ENCODE assay signal across 14 mouse cellular contexts in genomic region chr2:101220759-101221158, GRCm38 (mm10).
DNase-seq lines count a peak whose midpoint lies in the region; ATAC-seq lines count a peak whose summit lies in the region.
"Had no signal": no experiment of that assay in that cellular context is flagged by ENCODE, and none has a peak within 500 bp of the region (broad histone marks: within the 10 kb centered on the region; RNA-seq: fewer than 3 reads in every experiment).

No protein-coding gene starts in this region.

- no peak overlapping the region for H3K4me2 ChIP-seq in forebrain, embryonic 11.5 days (ENCODE audit: low read depth, low read length, severe bottlenecking)
- no peak overlapping the region for H3K4me2 ChIP-seq in midbrain, embryonic 11.5 days
- no peak overlapping the region for H3K4me2 ChIP-seq in hindbrain, embryonic 14.5 days (replicated peaks)
- H3K4me2 ChIP-seq: embryonic facial prominence, embryonic 12.5 days had no signal

- H3K27me3 ChIP-seq in forebrain, embryonic 11.5 days (ENCODE audit: control insufficient read depth, insufficient read depth, low read length) = no peaks in the 10 kb centered on the region
- H3K27me3 ChIP-seq in forebrain, embryonic 10.5 days (ENCODE audit: poor library complexity, severe bottlenecking) = no peaks in the 10 kb centered on the region
- no peaks in the 10 kb centered on the region for H3K27me3 ChIP-seq in midbrain, embryonic 11.5 days (ENCODE audit: control insufficient read depth, insufficient read depth, low read length)
- no peaks in the 10 kb centered on the region for H3K27me3 ChIP-seq in midbrain, embryonic 10.5 days (ENCODE audit: low read depth, poor library complexity, severe bottlenecking)
- no peaks in the 10 kb centered on the region for H3K27me3 ChIP-seq in hindbrain, embryonic 14.5 days (ENCODE audit: control insufficient read depth, insufficient read depth, low read length)
- H3K27me3 ChIP-seq: embryonic facial prominence, embryonic 12.5 days had no signal

- 0 out of 2 replicates have a peak, but pooled peaks have one; percentile 19 for ATAC-seq in forebrain, embryonic 11.5 days (replicated peaks; ENCODE audit: low FRiP score)
- ATAC-seq in midbrain, embryonic 11.5 days (ENCODE audit: low FRiP score) = peak; percentile 47
- peak; percentile 48; the same call in 1 of the 2 replicates for ATAC-seq in hindbrain, embryonic 14.5 days (ENCODE audit: low FRiP score)
- no peak for ATAC-seq in CD4-positive, CD25-positive, alpha-beta regulatory T cell, adult 4 months
- ATAC-seq in megakaryocyte-erythroid progenitor cell, adult 5-6 weeks (replicated peaks; ENCODE audit: low FRiP score, low TSS enrichment, poor library complexity, severe bottlenecking) = no peak

- H3K4me1 ChIP-seq in forebrain, embryonic 11.5 days (replicated peaks; ENCODE audit: control insufficient read depth, insufficient read depth, low read length) = no peaks in the 10 kb centered on the region
- no peaks in the 10 kb centered on the region for H3K4me1 ChIP-seq in forebrain, embryonic 10.5 days
- no peaks in the 10 kb centered on the region for H3K4me1 ChIP-seq in midbrain, embryonic 11.5 days (ENCODE audit: control insufficient read depth, insufficient read depth, low read length)
- no peaks in the 10 kb centered on the region for H3K4me1 ChIP-seq in midbrain, embryonic 10.5 days
- H3K4me1 ChIP-seq in hindbrain, embryonic 14.5 days (replicated peaks; ENCODE audit: control insufficient read depth, insufficient read depth, low read length) = no peaks in the 10 kb centered on the region
- H3K4me1 ChIP-seq: embryonic facial prominence, embryonic 12.5 days had no signal

- no peak overlapping the region for H3K27ac ChIP-seq in forebrain, embryonic 11.5 days (ENCODE audit: low read depth, low read length)
- H3K27ac ChIP-seq in forebrain, embryonic 10.5 days = no peak overlapping the region
- H3K27ac ChIP-seq in midbrain, embryonic 11.5 days (ENCODE audit: low read depth, low read length) = no peak overlapping the region
- H3K27ac ChIP-seq in midbrain, embryonic 10.5 days (replicated peaks) = no peak overlapping the region
- no peak overlapping the region for H3K27ac ChIP-seq in hindbrain, embryonic 14.5 days
- H3K27ac ChIP-seq: embryonic facial prominence, embryonic 12.5 days had no signal

- H3K9me3 ChIP-seq in forebrain, embryonic 11.5 days (ENCODE audit: control insufficient read depth, low read length) = no peaks in the 10 kb centered on the region
- no peaks in the 10 kb centered on the region for H3K9me3 ChIP-seq in forebrain, embryonic 10.5 days
- H3K9me3 ChIP-seq in midbrain, embryonic 11.5 days (ENCODE audit: control insufficient read depth, low read length) = no peaks in the 10 kb centered on the region
- H3K9me3 ChIP-seq in midbrain, embryonic 10.5 days (replicated peaks) = no peaks in the 10 kb centered on the region
- no peaks in the 10 kb centered on the region for H3K9me3 ChIP-seq in hindbrain, embryonic 14.5 days (ENCODE audit: control insufficient read depth, low read length)
- H3K9me3 ChIP-seq: embryonic facial prominence, embryonic 12.5 days had no signal

- no peaks in the 10 kb centered on the region for H3K36me3 ChIP-seq in forebrain, embryonic 11.5 days (ENCODE audit: control insufficient read depth, insufficient read depth, low read length)
- no peaks in the 10 kb centered on the region for H3K36me3 ChIP-seq in forebrain, embryonic 10.5 days (replicated peaks)
- H3K36me3 ChIP-seq in midbrain, embryonic 11.5 days (ENCODE audit: control insufficient read depth, insufficient read depth, low read length) = no peaks in the 10 kb centered on the region
- H3K36me3 ChIP-seq in midbrain, embryonic 10.5 days = no peaks in the 10 kb centered on the region
- H3K36me3 ChIP-seq in hindbrain, embryonic 14.5 days (replicated peaks; ENCODE audit: control insufficient read depth, insufficient read depth) = no peaks in the 10 kb centered on the region
- H3K36me3 ChIP-seq: embryonic facial prominence, embryonic 12.5 days had no signal

- H3K4me3 ChIP-seq in forebrain, embryonic 11.5 days (ENCODE audit: low read depth, low read length) = no peak overlapping the region
- no peak overlapping the region for H3K4me3 ChIP-seq in forebrain, embryonic 10.5 days
- H3K4me3 ChIP-seq in midbrain, embryonic 11.5 days (ENCODE audit: low read depth, low read length) = no peak overlapping the region
- H3K4me3 ChIP-seq in midbrain, embryonic 10.5 days = no peak overlapping the region
- no peak overlapping the region for H3K4me3 ChIP-seq in hindbrain, embryonic 14.5 days (replicated peaks; ENCODE audit: low read length)
- H3K4me3 ChIP-seq: embryonic facial prominence, embryonic 12.5 days; myocyte had no signal

- H3K9ac ChIP-seq in forebrain, embryonic 11.5 days (ENCODE audit: low read length) = no peak overlapping the region
- H3K9ac ChIP-seq in midbrain, embryonic 11.5 days (ENCODE audit: low read length) = no peak overlapping the region
- no peak overlapping the region for H3K9ac ChIP-seq in hindbrain, embryonic 14.5 days
- H3K9ac ChIP-seq: embryonic facial prominence, embryonic 12.5 days had no signal

- no peak for DNase-seq in forebrain, embryonic 11.5 days (ENCODE audit: low spot score)
- DNase-seq in forebrain, embryonic 10.5 days (ENCODE audit: extremely low spot score, low spot score) = no peak
- no peak for DNase-seq in midbrain, embryonic 11.5 days (ENCODE audit: low spot score, missing footprints)
- DNase-seq in midbrain, embryonic 10.5 days (ENCODE audit: low spot score) = no peak
- peak; percentile 65 for DNase-seq in hindbrain, embryonic 14.5 days (ENCODE audit: low spot score)
- DNase-seq in adrenal gland, adult (ENCODE audit: inconsistent age in 2 of 2, low spot score in 1 of 2) = no peak
- DNase-seq: cerebellum, adult 11-12 months; heart, adult 11 months; kidney, adult 2 months; lung, adult 18-20 months had no signal

Comparison
In these comparisons a context has a peak if more than half of its experiments do, and no peak if none do; other contexts are left out.
1. ATAC-seq: peak in forebrain, embryonic 11.5 days (single experiment), midbrain, embryonic 11.5 days (single experiment) and hindbrain, embryonic 14.5 days (single experiment); none in CD4-positive, CD25-positive, alpha-beta regulatory T cell, adult 4 months (single experiment) and megakaryocyte-erythroid progenitor cell, adult 5-6 weeks (single experiment).